Mouse (Mus musculus) left cerebral cortex, postnatal 4 days (tissue): Measurements from ENCODE around the gene Prkaa2. TPM values are rescaled to one million over a fixed set of nuclear protein-coding genes. Genes with fewer than 3 reads are reported as not detected.

Experiments
- DNase-seq: peaks from one replicate; pipeline ENCODE4 v3.0.0-alpha.2; 2022
- intact Hi-C: fragments of 180-260 bp; cut with DNase I; formaldehyde crosslinking; loops from one replicate; pipeline ENCODE4 v1.15.1; 2025
- total RNA-seq, 2 experiments: library from RNA; stranded (reverse); gene quantifications; 2 replicates each; pipeline ENCODE4 v1.2.3; 2021

The Prkaa2 gene
- total RNA-seq, 2 experiments from 2014 or later: 35.5 to 40.7 TPM

DNA sequence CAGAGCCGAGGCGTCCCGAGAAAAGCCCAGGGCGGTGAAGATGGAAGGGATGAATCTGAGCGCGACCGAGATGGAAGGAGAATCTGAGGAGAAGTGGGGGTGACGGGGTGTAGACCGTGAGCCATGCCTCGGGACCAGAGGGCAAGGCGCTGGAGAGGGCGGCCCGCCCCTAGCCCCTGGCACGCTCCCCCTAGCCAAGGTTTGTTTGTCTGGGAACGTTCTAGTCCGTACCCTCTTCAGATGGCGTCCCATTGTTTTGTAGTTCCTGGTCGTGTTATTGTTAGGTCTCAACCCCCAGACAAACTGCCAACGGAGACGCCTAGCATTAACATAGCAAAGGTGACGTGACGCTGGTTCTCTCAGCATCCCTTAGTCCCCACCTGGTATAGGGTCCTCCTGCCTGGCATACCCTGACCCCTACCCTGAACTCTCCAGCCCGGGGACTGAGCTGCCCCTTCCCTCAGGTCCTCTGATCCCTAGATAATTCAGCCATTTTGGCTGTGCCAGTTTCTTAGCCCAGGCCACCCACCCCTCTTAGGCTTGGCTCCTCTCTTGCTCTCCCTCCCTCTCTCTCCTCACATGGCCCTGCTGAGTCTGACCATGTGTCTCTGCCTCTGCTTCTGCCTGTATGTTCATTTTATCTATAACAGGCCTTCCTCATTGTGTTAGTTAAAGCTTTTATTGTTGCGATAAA, 447 bp upstream of the Prkaa2 start:
- intact Hi-C loops: loop anchor here (10.0 kb wide), 1 partner anchor 75 kb away; no protein-coding TSS in a partner anchor
- peak; percentile 44 for DNase-seq

- intact Hi-C loops: loop anchor here (10.0 kb wide), 1 partner anchor 74 kb away; no protein-coding TSS in a partner anchor
- DNase-seq: no peak
Observed at GRCm38 (mm10) chr4:105108641-105109198, 970 bp downstream of the Prkaa2 start.

- no peak for DNase-seq
- intact Hi-C loops: loop anchor here (10.0 kb wide), 1 partner anchor 73 kb away; no protein-coding TSS in a partner anchor
Observed at GRCm38 (mm10) chr4:105107943-105108640, 1.6 kb downstream of the Prkaa2 start.

DNA sequence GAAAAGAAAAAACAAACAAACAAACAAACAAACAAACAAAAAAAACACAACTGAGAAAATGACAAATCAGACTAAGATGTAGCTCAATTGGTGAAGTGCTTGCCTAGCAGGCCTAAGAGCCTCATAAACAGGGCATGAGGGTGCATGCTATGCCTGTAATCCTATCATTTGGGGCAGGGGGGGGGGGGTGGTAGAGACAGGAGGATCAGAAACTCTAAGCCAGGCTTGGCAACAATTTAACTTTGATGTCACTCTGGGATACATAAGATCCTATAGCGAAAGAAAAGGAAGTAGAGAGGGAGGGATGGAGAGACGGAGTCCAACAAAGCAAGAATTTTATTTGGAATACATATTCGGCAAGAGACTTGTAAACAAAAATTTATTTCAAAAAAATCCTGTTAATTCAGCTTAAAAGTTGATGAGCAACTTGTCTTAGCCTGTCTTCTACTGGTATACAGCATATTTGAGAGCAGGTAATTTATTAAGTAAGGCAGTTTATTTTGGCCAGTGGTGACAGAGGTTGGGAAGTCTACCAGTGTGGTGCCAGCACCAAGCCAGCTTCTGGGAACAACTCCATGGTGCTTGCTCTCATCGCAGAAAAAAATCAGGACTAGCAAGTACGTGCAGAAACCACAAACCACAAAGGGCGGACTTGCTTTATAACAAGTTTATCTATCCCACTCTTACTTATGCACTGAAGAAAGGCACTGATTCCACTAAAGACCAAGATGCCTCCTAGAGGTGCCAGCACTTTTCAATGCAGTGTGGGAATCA, 5.4 kb downstream of the Prkaa2 start:
- no peak for DNase-seq
- intact Hi-C loops: loop anchor here (10.0 kb wide), 1 partner anchor 69 kb away; no protein-coding TSS in a partner anchor

DNA sequence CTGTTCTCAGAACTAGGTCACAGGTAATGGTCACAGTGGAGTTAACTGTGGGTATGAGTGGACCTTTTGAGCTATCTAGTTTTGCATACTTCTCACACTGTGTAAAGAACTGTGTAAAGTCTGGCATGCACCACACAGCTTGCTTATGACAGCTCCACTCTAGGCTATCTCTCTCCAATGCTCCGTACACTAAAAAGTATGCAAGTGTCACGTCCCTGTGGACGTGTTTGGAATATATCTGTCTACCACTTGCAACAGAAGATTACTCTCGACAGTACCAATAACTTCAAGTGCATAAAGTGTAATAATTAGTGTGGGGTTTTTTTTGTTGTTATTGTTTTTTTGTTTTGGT, 8.4 kb downstream of the Prkaa2 start:
- intact Hi-C loops: loop anchor here (10.0 kb wide), 1 partner anchor 67 kb away; no protein-coding TSS in a partner anchor
- DNase-seq: no peak

GRCm38 (mm10) chr4:105100508-105101336, 9.0 kb downstream of the Prkaa2 start:
- intact Hi-C loops: loop anchor here (10.0 kb wide), 1 partner anchor 66 kb away; no protein-coding TSS in a partner anchor
- DNase-seq: peak; percentile 32

GRCm38 (mm10) chr4:105098660-105099059, 11.0 kb downstream of the Prkaa2 start:
- no peak for DNase-seq
- intact Hi-C loops: no loop called here

DNA sequence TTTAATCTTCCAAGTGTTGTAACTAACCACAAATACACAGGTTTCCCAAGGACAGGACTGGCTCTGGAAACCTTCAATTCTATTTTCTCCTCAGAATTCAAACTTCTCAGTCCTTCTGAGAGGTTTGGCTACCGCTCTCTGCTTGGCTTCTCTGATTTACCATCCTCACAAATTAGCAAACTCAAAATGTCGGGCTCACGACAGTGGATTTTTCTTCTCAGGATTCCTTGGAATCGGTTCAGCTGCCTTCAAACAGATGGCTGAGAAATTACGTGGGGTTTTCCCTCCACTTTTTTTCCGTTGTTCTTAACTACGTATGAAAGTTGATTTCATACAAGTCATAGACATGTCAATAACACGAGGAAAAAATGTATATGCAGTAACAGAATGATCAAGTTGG, 11.5 kb downstream of the Prkaa2 start:
- no peak for DNase-seq
- intact Hi-C loops: no loop called here

DNA sequence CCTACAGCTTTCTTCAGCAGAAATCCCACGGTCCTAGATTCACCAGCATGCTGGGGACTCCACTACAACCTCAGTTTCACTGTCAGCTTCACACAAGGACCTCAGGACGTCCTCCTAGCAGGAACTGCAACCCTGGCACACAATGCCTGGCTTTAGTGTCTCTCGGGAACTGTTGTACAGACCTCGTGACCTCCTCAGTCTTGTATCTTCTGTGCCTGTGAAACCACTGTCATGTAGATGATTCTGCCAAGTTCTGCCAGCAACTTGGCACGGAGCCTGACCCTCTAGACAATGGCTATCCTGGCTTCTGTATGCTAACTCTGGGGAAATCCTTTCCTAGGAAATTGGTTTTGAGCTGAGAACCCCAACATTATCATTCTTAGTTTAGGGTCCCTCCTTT, 14.4 kb downstream of the Prkaa2 start:
- intact Hi-C loops: no loop called here
- peak; percentile 74 for DNase-seq

GRCm38 (mm10) chr4:105093951-105094350, 15.7 kb downstream of the Prkaa2 start:
- DNase-seq: peak; percentile 29
- intact Hi-C loops: no loop called here

DNA sequence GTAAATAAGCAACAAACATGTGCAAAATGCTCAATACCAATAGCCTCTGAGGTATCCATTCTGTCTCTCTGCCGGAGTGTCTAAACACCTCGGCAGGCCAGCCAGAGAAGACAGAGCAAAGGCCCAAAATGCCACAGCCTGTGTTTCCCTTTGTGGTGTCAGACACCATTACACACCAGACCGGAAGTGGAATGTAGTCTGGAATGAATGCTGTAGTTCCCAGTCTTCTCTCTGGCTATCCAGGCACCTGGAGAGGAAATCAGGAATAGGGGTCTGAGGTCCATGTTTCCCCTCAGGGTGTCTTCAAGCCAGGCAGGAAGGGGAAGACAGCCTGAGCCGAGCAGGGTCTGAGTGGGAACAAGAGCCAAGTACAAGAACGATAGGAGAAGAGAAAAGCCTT, 19.3 kb downstream of the Prkaa2 start:
- intact Hi-C loops: no loop called here
- DNase-seq: no peak

GRCm38 (mm10) chr4:105089386-105089785, 20.3 kb downstream of the Prkaa2 start:
- no peak for DNase-seq
- intact Hi-C loops: no loop called here

GRCm38 (mm10) chr4:105088671-105089070, 21.0 kb downstream of the Prkaa2 start:
- intact Hi-C loops: no loop called here
- DNase-seq: no peak

GRCm38 (mm10) chr4:105076152-105076551, 33.5 kb downstream of the Prkaa2 start:
- no peak for DNase-seq
- intact Hi-C loops: no loop called here

DNA sequence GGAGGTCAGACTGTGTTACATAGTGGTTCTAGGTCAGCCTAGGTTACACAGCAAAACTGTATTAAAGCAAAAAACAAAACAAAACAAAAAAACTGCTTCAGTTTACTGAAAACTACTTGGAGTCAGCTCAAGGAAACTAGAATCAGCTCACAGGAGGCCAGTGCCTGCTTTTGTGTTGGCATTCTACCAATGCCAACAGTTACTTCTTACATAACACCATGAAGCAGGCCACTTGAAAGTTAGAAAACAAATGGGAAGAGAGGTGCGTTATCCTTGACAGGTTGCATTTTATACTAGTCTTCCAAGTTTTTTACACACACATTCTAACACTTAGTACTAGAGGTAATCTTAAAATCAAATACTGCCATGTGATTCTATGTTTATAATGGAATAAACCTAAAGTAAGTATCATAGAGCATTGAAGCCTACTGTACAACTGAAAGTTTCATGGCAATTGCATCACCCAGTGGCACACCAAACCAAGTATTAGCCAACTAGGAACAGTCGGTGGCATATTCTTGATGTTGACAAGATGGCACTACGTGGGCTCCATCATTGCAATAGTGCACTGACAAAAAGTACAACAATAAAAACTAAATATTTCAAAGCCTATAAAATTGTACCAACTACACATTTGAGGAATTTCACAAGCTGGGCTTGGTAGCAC, 37.8 kb downstream of the Prkaa2 start:
- intact Hi-C loops: no loop called here
- DNase-seq: no peak

- intact Hi-C loops: no loop called here
- DNase-seq: peak; percentile 83
Observed at GRCm38 (mm10) chr4:105070982-105071381, 38.7 kb downstream of the Prkaa2 start.

DNA sequence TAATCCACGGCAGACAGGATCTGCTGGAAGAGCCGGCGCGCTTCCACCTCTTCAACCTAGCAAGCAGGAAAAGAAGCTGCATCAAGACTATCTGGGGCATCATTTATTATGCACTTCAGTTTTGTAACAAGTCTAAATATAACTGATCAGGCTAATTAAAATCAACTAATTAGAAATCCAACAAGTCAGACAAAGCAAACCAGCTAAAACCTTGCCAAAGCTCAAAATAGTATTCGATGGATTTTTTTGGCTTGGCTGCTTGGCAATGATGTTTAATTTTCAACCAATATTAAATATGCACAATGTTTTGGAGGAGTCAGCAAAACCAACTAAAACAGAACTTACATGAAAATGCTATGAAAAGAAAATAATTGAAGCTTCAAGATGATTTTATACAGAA, 58.4 kb downstream of the Prkaa2 start:
- intact Hi-C loops: no loop called here
- DNase-seq: no peak

- DNase-seq: no peak
- intact Hi-C loops: no loop called here
Observed at GRCm38 (mm10) chr4:105050041-105050440, 59.6 kb downstream of the Prkaa2 start.

DNA sequence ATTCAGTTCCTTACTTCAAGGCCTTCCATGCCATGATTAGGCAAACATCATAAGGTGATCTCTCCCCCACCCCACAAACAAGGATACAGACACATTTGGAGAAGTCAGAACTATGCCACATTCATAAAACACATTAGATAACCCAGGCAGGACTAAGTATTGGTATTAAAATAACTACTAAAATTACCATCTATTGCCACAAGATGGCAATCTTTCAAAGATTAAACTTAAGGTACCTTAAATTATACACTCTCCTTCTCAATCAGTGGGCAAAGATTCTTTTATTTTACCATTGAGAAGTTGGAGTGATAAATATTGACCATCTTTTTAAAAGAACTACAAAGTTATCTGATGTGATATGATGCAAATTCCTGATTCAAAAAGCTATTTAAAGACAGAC, 75.4 kb downstream of the Prkaa2 start:
- DNase-seq: no peak
- intact Hi-C loops: loop anchor here (10.0 kb wide), 2 partner anchors 71 to 1191 kb away; partner anchors contain the start of gene Prkaa2
